Mouse (Mus musculus) embryonic facial prominence, embryonic 10.5 days (tissue): ENCODE data around the gene Fgf7. TPM values are rescaled to one million over a fixed set of nuclear protein-coding genes. Genes with fewer than 3 reads are reported as not detected.
A peak's percentile ranks its signal among the peaks of the same experiment; 100 is the strongest.

Source experiments
- DNase-seq: peaks from one replicate; pipeline ENCODE4 v3.0.0-alpha.2; 2017; ENCODE audit warnings: low spot score
- H3K27ac ChIP-seq: fragments of 300-500 bp; sonication (generic); replicated peaks from 2 replicates; pipeline ENCODE4 v1.5.1; 2016; ENCODE audit warnings: mild to moderate bottlenecking
- H3K27me3 ChIP-seq: fragments of 300-500 bp; sonication (generic); replicated peaks from 2 replicates; pipeline ENCODE4 v1.6.1; 2016; ENCODE audit warnings: low read depth, mild to moderate bottlenecking; ENCODE audit not compliant: poor library complexity, severe bottlenecking
- H3K36me3 ChIP-seq: fragments of 300-500 bp; sonication (generic); replicated peaks from 2 replicates; pipeline ENCODE4 v1.6.1; 2016; ENCODE audit warnings: mild to moderate bottlenecking, moderate library complexity
- H3K4me1 ChIP-seq: fragments of 300-500 bp; sonication (generic); 2 replicates; pipeline ENCODE4 v1.6.1; 2016
- H3K4me3 ChIP-seq: fragments of 300-500 bp; sonication (generic); 2 replicates; pipeline ENCODE4 v1.5.1; 2016; ENCODE audit warnings: mild to moderate bottlenecking, moderate library complexity
- H3K9me3 ChIP-seq: fragments of 300-500 bp; sonication (generic); 2 replicates; pipeline ENCODE4 v1.6.1; 2016; ENCODE audit warnings: mild to moderate bottlenecking
- WGBS: fragments of 180-500 bp; shearing (Covaris S2); methylation state at CpG from one replicate; pipeline ENCODE4 v1.1.7; 2016; 5-methylcytosine and 5-hydroxymethylcytosine counted together
- polyA plus RNA-seq: library from polyadenylated mRNA; unstranded; fragments of >200 nt; fragmentation: Nextera tagmentation; extraction: Ambion mirVana; gene quantifications from 2 replicates; pipeline ENCODE4 v1.2.1, GENCODE M21; 2016

The Fgf7 gene
- polyA plus RNA-seq, 1 experiment from 2014 or later: 0.79 TPM

GRCm38 (mm10) chr2:126038221-126039000, 4.0 kb downstream of the Fgf7 start:
- Histone ChIP-seq H3K9me3 (no peaks in the 10 kb centered on the region), H3K36me3 (no peaks in the 10 kb centered on the region), H3K27me3 (no peaks in the 10 kb centered on the region), H3K4me3 (no peak overlapping the region), H3K4me1 (peaks cover 27% of the 10 kb centered on the region), H3K27ac (no peak overlapping the region)
- no peak for DNase-seq
- 66% methylated on average over 7 of the region's 7 CpGs for WGBS

GRCm38 (mm10) chr2:126039414-126039891, 5.0 kb downstream of the Fgf7 start:
- no peak for DNase-seq
- H3K4me1 ChIP-seq: peaks cover 32% of the 10 kb centered on the region
- no peak overlapping the region for H3K27ac ChIP-seq
- no peaks in the 10 kb centered on the region for H3K9me3 ChIP-seq
- no peaks in the 10 kb centered on the region for H3K36me3 ChIP-seq
- WGBS: 74% methylated on average over 4 of the region's 4 CpGs
- no peak overlapping the region for H3K4me3 ChIP-seq
- no peaks in the 10 kb centered on the region for H3K27me3 ChIP-seq

GRCm38 (mm10) chr2:126040651-126041050, 6.2 kb downstream of the Fgf7 start:
- H3K4me3 ChIP-seq: no peak overlapping the region

GRCm38 (mm10) chr2:126041237-126041636, 6.8 kb downstream of the Fgf7 start:
- DNase-seq: no peak
- Histone ChIP-seq H3K36me3 (no peaks in the 10 kb centered on the region), H3K4me3 (no peak overlapping the region), H3K9me3 (no peaks in the 10 kb centered on the region), H3K4me1 (peaks cover 24% of the 10 kb centered on the region), H3K27ac (no peak overlapping the region), H3K27me3 (no peaks in the 10 kb centered on the region)
- WGBS: 89% methylated on average over 6 of the region's 6 CpGs

More at GRCm38 (mm10) chr2:126040651-126041050, 6.2 kb downstream of the Fgf7 start:
- Histone ChIP-seq H3K27ac (no peak overlapping the region), H3K36me3 (no peaks in the 10 kb centered on the region), H3K4me1 (peaks cover 25% of the 10 kb centered on the region), H3K27me3 (no peaks in the 10 kb centered on the region), H3K9me3 (no peaks in the 10 kb centered on the region)
- no peak for DNase-seq
- WGBS: 95% methylated on average over 2 of the region's 2 CpGs

GRCm38 (mm10) chr2:126042674-126043073, 8.2 kb downstream of the Fgf7 start:
- no peak overlapping the region for H3K27ac ChIP-seq
- 58% methylated on average over 3 of the region's 3 CpGs for WGBS
- H3K36me3 ChIP-seq: no peaks in the 10 kb centered on the region
- H3K4me1 ChIP-seq: peaks cover 24% of the 10 kb centered on the region
- no peaks in the 10 kb centered on the region for H3K27me3 ChIP-seq
- H3K9me3 ChIP-seq: no peaks in the 10 kb centered on the region
- H3K4me3 ChIP-seq: no peak overlapping the region
- DNase-seq: no peak

- no peak for DNase-seq
- no peaks in the 10 kb centered on the region for H3K27me3 ChIP-seq
Observed at GRCm38 (mm10) chr2:126045621-126046020, 11.2 kb downstream of the Fgf7 start.

GRCm38 (mm10) chr2:126052749-126053557, 18.5 kb downstream of the Fgf7 start:
- peak overlapping the region; percentile 87 for H3K27ac ChIP-seq
- 14% methylated on average over 6 of the region's 6 CpGs for WGBS

More at GRCm38 (mm10) chr2:126045621-126046020, 11.2 kb downstream of the Fgf7 start:
- no peaks in the 10 kb centered on the region for H3K36me3 ChIP-seq
- no peak overlapping the region for H3K27ac ChIP-seq
- 92% methylated on average over 5 of the region's 5 CpGs for WGBS
- H3K9me3 ChIP-seq: no peaks in the 10 kb centered on the region
- no peak overlapping the region for H3K4me3 ChIP-seq
- H3K4me1 ChIP-seq: peaks cover 24% of the 10 kb centered on the region

GRCm38 (mm10) chr2:126053657-126054056, 19.2 kb downstream of the Fgf7 start:
- H3K4me3 ChIP-seq: no peak overlapping the region
- H3K4me1 ChIP-seq: peaks cover 31% of the 10 kb centered on the region
- H3K27ac ChIP-seq: peak overlapping the region; percentile 77
- 58% methylated on average over 5 of the region's 5 CpGs for WGBS
- no peaks in the 10 kb centered on the region for H3K9me3 ChIP-seq
- no peaks in the 10 kb centered on the region for H3K27me3 ChIP-seq
- no peak for DNase-seq
- H3K36me3 ChIP-seq: no peaks in the 10 kb centered on the region

More at GRCm38 (mm10) chr2:126052749-126053557, 18.5 kb downstream of the Fgf7 start:
- Histone ChIP-seq H3K27me3 (no peaks in the 10 kb centered on the region), H3K36me3 (no peaks in the 10 kb centered on the region), H3K4me3 (0 out of 2 replicates have a peak overlapping the region, but pooled peaks have one; percentile 16), H3K9me3 (no peaks in the 10 kb centered on the region), H3K4me1 (peaks cover 31% of the 10 kb centered on the region)
- peak; percentile 69 for DNase-seq

- Histone ChIP-seq H3K4me3 (no peak overlapping the region), H3K27me3 (no peaks in the 10 kb centered on the region), H3K9me3 (no peaks in the 10 kb centered on the region), H3K36me3 (no peaks in the 10 kb centered on the region), H3K27ac (no peak overlapping the region), H3K4me1 (peaks cover 18% of the 10 kb centered on the region)
- DNase-seq: no peak
- WGBS: 59% methylated on average over 4 of the region's 4 CpGs
Observed at GRCm38 (mm10) chr2:126060595-126060994, 26.1 kb downstream of the Fgf7 start.

- H3K9me3 ChIP-seq: no peaks in the 10 kb centered on the region
- DNase-seq: peak; percentile 17
- no peaks in the 10 kb centered on the region for H3K36me3 ChIP-seq
- no peaks in the 10 kb centered on the region for H3K27me3 ChIP-seq
- H3K4me3 ChIP-seq: no peak overlapping the region
- H3K4me1 ChIP-seq: peaks cover 18% of the 10 kb centered on the region
- H3K27ac ChIP-seq: no peak overlapping the region
- WGBS: 78% methylated on average over 17 of the region's 17 CpGs
Observed at GRCm38 (mm10) chr2:126061037-126061773, 26.7 kb downstream of the Fgf7 start.

- Histone ChIP-seq H3K4me1 (peaks cover 18% of the 10 kb centered on the region), H3K9me3 (no peaks in the 10 kb centered on the region), H3K4me3 (no peak overlapping the region), H3K27ac (no peak overlapping the region), H3K36me3 (no peaks in the 10 kb centered on the region), H3K27me3 (no peaks in the 10 kb centered on the region)
- DNase-seq: no peak
- 79% methylated on average over 7 of the region's 7 CpGs for WGBS
Observed at GRCm38 (mm10) chr2:126062876-126063275, 28.4 kb downstream of the Fgf7 start.

GRCm38 (mm10) chr2:126064814-126065213, 30.4 kb downstream of the Fgf7 start:
- no peak overlapping the region for H3K4me3 ChIP-seq
- peaks cover 18% of the 10 kb centered on the region for H3K4me1 ChIP-seq
- 32% methylated on average over 2 of the region's 2 CpGs for WGBS
- no peaks in the 10 kb centered on the region for H3K9me3 ChIP-seq
- H3K27ac ChIP-seq: no peak overlapping the region
- no peaks in the 10 kb centered on the region for H3K27me3 ChIP-seq
- no peaks in the 10 kb centered on the region for H3K36me3 ChIP-seq
- no peak for DNase-seq
